Mouse (Mus musculus) gastrocnemius, adult 2 months (tissue): ENCODE results near the gene Sec11a. TPM values are rescaled to one million over a fixed set of nuclear protein-coding genes. Genes with fewer than 3 reads are reported as not detected.

Experiments used
- DNase-seq: peaks from one replicate; pipeline ENCODE4 v3.0.0; 2022
- H3K27ac ChIP-seq: fragments of 200-600 bp; 2 replicates; pipeline ENCODE4 v1.8.1; 2022; ENCODE audit warnings: mild to moderate bottlenecking
- H3K4me3 ChIP-seq: fragments of 200-600 bp; 2 replicates; pipeline ENCODE4 v1.8.1; 2022; ENCODE audit warnings: mild to moderate bottlenecking, moderate library complexity
- CTCF ChIP-seq: fragments of 200-600 bp; IDR thresholded peaks from 2 replicates; pipeline ENCODE4 v1.8.1; 2022; ENCODE audit warnings: antibody characterized with exemption, mild to moderate bottlenecking, moderate library complexity
- intact Hi-C: fragments of 180-260 bp; cut with DNase I; formaldehyde crosslinking; loops from one replicate; pipeline ENCODE4 v1.15.1; 2025
- long read RNA-seq, 2 experiments: library from polyadenylated mRNA; stranded (forward); transcript quantifications; one replicate each; pipeline ENCODE4 v2.0.0; 2021
- total RNA-seq, 2 experiments: library from RNA; stranded (reverse); gene quantifications; 2 replicates each; pipeline ENCODE4 v1.2.3; 2021

The Sec11a gene
- 10 to 100 TPM; 21.4 to 31.5 TPM for total RNA-seq
- long read RNA-seq, experiment 1, transcript Sec11a-201 (6 exons, 1,345 nt), result major isoform, 26 of 27 reads
- long read RNA-seq, experiment 1, partial matches to known transcripts, result 0 of 27 reads
- long read RNA-seq, experiment 1, other reads (novel, unspliced or antisense), result 1 of 27 reads
- long read RNA-seq, experiment 2, transcript Sec11a-201 (6 exons, 1,345 nt), result major isoform, 24 of 27 reads
- long read RNA-seq, experiment 2, partial matches to known transcripts, result 0 of 27 reads
- long read RNA-seq, experiment 2, other reads (novel, unspliced or antisense), result 3 of 27 reads

GRCm38 (mm10) chr7:80947445-80948350 lies at the start of gene Sec11a:
Sec11a (minus strand) TSS chr7:80947780.
- DNase-seq, result peak; percentile 96
- peak; percentile 21; the same call in 1 of the 2 replicates for TF ChIP-seq CTCF
- peak within 1 kb of the TSS; percentile 94 for H3K4me3 ChIP-seq
- intact Hi-C loops, result loop anchor here (5.0 kb wide), 1 partner anchor 40 kb away; no protein-coding TSS in a partner anchor
- peak within 1 kb of the TSS; percentile 98 for H3K27ac ChIP-seq

- Histone ChIP-seq H3K4me3 (peak overlapping the region; percentile 97), H3K27ac (peak overlapping the region; percentile 97)
- no peak for DNase-seq
Measured at GRCm38 (mm10) chr7:80995266-80996146, 47.9 kb upstream of the Sec11a start.

GRCm38 (mm10) chr7:80994663-80995005 lies 47.1 kb upstream of the Sec11a start:
- intact Hi-C loops, result loop anchor here (5.0 kb wide), 1 partner anchor 63 kb away; the partner anchor contains the start of gene Alpk3
- Histone ChIP-seq H3K4me3 (peak overlapping the region; percentile 97), H3K27ac (peak overlapping the region; percentile 97)
- no peak for TF ChIP-seq CTCF
- no peak for DNase-seq

More at GRCm38 (mm10) chr7:80995266-80996146, 47.9 kb upstream of the Sec11a start:
- intact Hi-C loops, result no loop called here
- TF ChIP-seq CTCF, result no peak

- Histone ChIP-seq H3K4me3 (peak overlapping the region; percentile 97), H3K27ac (peak overlapping the region; percentile 97)
- no peak for DNase-seq
- TF ChIP-seq CTCF, result peak; percentile 62
- intact Hi-C loops, result loop anchor here (2.0 to 5.0 kb wide), 2 partner anchors 63 to 93 kb away; partner anchors contain the start of genes Alpk3 and Wdr73
Measured at GRCm38 (mm10) chr7:80993834-80994662, 46.5 kb upstream of the Sec11a start.

- DNase-seq, result peak; percentile 95
- peak within 1 kb of the TSS; percentile 97 for H3K4me3 ChIP-seq
- TF ChIP-seq CTCF, result peak; percentile 32; the same call in 1 of the 2 replicates
- peak within 1 kb of the TSS; percentile 97 for H3K27ac ChIP-seq
- intact Hi-C loops, result loop anchor here (2.0 to 5.0 kb wide), 2 partner anchors 64 to 92 kb away; partner anchors contain the start of genes Alpk3 and Wdr73
Measured at GRCm38 (mm10) chr7:80992980-80993833, 45.6 kb upstream of the Sec11a start, which contains the start of gene Zfp592. Zfp592 (plus strand) TSS chr7:80993681.

- intact Hi-C loops, result loop anchor here (2.0 to 5.0 kb wide), 2 partner anchors 65 to 92 kb away; partner anchors contain the start of genes Alpk3 and Wdr73
- DNase-seq, result peak; percentile 55
- peak overlapping the region; percentile 97 for H3K27ac ChIP-seq
Measured at GRCm38 (mm10) chr7:80992631-80992979, 45.0 kb upstream of the Sec11a start.

GRCm38 (mm10) chr7:80992063-80992462 lies 44.5 kb upstream of the Sec11a start:
- Histone ChIP-seq H3K27ac (peak overlapping the region; percentile 97), H3K4me3 (peak overlapping the region; percentile 97)
- intact Hi-C loops, result loop anchor here (2.0 to 5.0 kb wide), 2 partner anchors 65 to 91 kb away; partner anchors contain the start of genes Alpk3 and Wdr73
- no peak for DNase-seq
- no peak for TF ChIP-seq CTCF

More at GRCm38 (mm10) chr7:80992631-80992979, 45.0 kb upstream of the Sec11a start:
- TF ChIP-seq CTCF, result no peak
- H3K4me3 ChIP-seq, result peak overlapping the region; percentile 97

- DNase-seq, result no peak
- intact Hi-C loops, result loop anchor here (5.0 kb wide), 1 partner anchor 66 kb away; the partner anchor contains the start of gene Alpk3
- no peak for TF ChIP-seq CTCF
- peak overlapping the region; percentile 97 for H3K27ac ChIP-seq
- H3K4me3 ChIP-seq, result peak overlapping the region; percentile 97
Measured at GRCm38 (mm10) chr7:80991589-80991988, 44.0 kb upstream of the Sec11a start.

- Histone ChIP-seq H3K27ac (no peak overlapping the region), H3K4me3 (no peak overlapping the region)
- TF ChIP-seq CTCF, result no peak
- intact Hi-C loops, result loop anchor here (5.0 kb wide), 1 partner anchor 67 kb away; the partner anchor contains the start of gene Alpk3
- no peak for DNase-seq
Measured at GRCm38 (mm10) chr7:80990276-80990675, 42.7 kb upstream of the Sec11a start.
